Mouse (Mus musculus) megakaryocyte progenitor cell, adult 5-6 weeks (primary cell): ENCODE results near the gene Ggta1. TPM values are rescaled to one million over a fixed set of nuclear protein-coding genes. Genes with fewer than 3 reads are reported as not detected.

Experiments
- ATAC-seq: replicated peaks from 2 replicates; pipeline ENCODE4 v1.8.0; 2016; ENCODE audit warnings: mild to moderate bottlenecking, moderate TSS enrichment, inconsistent platforms; ENCODE audit not compliant: poor library complexity
- total RNA-seq, 2 experiments: library from RNA; stranded (forward) in 1 of 2; stranded (reverse) in 1 of 2; fragments of 157-497, 149-512 nt in 1 of 2; fragments of 200-1000 nt in 1 of 2; gene quantifications; 2 replicates each; pipeline versions ENCODE4 v1.2.3 to v1.2.4; 2015 to 2017

Ggta1 gene
- total RNA-seq (2015) (50.8 and 54.4 TPM in 2 replicates), total RNA-seq (2017) (72.0 and 77.3 TPM in 2 replicates)

DNA sequence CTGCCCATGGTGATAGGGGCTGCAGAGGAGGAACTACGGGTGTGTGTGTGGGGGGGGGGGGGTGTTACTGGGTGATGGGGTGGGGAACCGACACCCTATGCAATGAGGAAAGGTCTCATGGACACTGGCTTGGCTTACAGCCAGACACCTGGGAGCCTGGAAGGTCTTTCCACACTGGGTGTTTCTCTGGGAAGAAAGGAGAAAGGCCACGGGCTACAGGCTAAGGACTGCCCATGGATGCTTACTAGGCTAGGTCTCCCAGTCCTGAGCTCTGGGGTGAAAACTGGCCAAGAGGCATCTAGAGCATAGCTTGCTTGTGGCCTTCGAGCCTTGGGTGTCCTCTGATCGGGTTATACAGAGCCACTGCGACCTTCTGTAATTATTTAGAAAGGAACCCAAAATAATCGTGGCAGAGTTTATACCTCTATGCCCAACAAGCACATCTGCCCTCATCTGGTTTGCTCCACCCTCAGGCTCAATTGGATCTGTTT, at the start of gene Ggta1:
Ggta1 (minus strand) TSS at position 441 of the 491 bp plus-strand sequence.
- no peak for ATAC-seq

DNA sequence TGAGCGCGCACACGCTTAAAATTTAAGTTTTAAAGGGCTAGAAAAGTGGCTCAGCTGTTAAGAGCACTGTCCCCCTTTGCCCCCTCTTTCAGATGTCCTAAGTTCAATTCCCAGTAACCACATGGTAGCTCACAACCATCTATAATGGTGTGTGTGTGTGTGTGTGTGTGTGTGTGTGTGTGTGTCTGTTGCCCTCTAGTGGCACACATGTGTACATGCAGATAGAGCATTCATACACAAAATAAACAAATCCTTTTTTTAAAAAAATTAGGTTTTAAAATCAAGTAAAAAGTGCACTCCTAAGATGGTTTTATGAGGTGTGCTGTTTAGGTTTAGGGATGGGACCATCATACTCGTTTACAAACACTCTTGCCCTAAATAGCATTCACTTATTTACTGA, 49.2 kb upstream of the Ggta1 start:
- peak; percentile 54; the same call in 1 of the 2 replicates for ATAC-seq

DNA sequence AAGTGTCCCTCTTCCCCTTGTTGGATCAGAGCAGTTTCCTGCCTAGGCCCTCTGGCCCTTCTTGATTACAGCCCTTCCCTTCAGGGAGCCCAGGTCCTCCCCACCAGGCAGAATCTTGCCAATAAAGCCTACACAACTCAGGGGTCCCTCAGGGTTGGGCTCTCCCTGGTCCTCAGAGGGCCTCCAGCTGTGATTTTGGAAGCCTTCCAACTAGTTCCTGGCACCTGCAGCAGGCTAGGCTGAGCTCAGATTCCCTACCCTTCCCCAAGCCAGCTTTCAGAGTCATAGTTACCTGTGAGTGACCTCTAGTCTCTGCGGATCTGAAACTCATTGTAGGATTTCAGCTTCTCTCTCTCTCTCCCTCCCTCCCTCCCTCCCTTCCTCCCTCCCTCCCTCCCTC, 47.9 kb upstream of the Ggta1 start:
- ATAC-seq = no peak

DNA sequence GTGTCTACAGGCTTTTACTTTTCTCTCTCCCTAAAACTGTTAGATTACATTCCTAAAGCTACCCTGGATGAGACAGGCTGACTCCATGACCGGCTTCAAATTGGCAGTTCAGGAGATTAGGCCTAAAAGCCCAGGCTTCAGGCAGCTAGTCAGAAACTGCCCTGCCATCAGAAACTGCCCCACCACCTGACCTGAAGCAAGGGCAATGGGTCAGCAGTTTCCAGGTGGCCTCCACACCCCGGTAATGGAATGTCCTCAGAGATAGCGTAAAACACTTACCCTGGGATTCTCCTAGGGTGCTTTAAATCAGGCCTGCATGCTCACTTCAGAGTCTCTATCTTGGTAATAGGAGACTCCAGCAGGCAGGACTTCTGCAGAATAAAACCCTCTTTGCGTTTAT, 46.9 kb upstream of the Ggta1 start:
- ATAC-seq = no peak

DNA sequence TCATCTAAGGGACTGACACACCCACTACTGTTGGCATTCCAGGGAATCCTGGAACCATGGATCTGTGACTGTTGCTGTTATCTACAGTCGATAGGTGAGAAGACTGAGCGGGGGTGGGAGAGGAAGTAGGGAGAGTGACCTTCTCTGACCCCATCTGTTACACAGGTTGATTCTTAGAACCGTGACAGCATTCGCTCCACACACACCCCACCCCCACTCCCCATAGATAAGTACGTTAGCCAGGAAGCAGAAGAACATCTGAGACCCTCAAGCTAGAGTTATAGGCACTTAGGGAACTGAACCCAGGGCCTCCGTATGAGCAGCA, 46.3 kb upstream of the Ggta1 start:
- no peak for ATAC-seq

DNA sequence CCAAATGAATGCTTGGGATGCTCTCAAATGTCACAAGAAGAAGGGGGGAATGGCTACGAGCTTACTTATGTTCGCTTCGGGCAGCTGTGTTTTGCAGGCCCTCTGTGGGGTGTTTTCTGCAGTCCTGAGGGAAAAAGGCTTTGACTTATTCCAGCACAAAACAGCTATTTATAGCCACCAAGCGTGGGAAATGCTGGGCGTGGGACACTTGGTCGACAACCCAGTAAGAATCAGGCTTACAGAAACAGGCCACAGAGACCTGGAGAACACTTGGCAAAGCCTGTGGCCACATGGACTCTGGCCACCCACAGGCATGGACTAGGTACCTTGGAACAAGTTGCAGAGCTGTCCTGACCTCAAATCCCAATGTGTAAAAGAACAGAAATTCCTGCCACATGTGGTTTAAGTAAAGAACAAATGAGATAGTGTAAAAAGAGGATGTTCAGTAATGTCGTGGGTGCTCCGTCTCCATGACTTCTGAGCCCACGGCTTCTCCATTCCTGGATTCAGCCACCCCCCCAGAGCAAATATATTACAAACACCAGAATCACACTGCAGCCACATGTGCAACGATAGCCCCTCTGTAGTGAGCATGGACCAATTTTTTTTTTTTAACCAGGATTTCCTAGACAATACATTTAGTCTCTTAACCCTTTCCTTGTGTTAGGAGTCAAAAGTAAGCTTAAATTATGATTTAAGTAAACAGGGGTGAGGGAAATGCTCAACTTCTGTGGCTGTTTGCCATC, 45.7 kb upstream of the Ggta1 start:
- ATAC-seq = no peak

DNA sequence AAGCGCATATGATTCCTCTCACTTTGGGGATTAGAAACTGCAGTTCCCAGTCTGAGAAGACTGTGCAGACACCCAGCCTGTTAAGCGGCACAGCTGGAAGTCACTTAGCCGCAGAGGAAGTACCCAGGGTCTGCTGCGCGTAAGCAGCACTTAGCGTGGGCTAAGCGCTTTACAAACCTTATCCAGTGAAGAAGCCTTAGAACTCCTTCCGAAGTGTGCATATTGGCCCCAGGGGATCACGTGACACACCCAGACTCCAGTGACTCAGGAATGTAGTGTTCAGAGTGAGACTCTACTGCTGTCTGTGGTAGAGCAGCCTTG, 44.1 kb upstream of the Ggta1 start:
- peak; percentile 35 for ATAC-seq

DNA sequence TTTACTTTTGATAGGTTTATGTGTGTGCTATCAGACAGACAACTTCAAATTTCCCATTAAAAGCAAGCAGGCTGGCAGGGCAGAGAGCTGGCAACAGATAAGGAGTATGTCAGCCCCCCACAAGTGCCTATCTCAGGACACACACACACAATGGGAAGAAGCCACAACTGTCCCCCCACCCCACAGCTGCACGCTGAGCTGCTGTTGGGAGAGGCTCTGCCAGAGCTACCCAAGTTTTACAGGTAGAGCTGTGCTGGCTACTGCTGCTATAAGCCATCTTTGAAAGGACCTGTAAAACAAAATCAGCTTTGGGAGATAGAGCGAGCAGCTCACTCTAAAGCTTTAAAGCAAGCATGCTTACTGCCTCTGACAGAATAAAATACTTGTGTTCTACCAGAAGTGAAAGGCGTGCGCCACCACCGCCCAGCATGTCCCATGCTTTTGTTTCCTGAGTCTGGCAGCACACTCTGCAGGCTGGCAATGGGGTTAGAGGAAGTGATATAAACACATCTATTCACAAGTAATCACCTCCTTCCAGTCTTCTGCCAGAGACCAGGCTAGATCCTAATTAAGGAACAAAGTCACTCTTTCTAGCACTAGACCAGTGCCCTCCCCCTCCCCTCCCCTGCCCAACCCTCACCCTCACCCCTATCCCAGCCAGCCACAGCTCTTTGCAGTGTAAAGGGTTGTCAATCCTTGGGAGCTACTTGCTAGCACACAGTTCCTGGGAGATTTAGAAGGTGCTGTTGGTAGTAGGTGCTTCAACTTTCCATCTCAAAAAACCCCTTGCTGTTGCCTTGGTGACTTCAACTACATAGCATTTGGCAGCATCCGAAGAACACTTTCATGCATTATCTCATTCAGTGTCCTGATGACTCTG, 43.5 kb upstream of the Ggta1 start:
- ATAC-seq = peak; percentile 63

DNA sequence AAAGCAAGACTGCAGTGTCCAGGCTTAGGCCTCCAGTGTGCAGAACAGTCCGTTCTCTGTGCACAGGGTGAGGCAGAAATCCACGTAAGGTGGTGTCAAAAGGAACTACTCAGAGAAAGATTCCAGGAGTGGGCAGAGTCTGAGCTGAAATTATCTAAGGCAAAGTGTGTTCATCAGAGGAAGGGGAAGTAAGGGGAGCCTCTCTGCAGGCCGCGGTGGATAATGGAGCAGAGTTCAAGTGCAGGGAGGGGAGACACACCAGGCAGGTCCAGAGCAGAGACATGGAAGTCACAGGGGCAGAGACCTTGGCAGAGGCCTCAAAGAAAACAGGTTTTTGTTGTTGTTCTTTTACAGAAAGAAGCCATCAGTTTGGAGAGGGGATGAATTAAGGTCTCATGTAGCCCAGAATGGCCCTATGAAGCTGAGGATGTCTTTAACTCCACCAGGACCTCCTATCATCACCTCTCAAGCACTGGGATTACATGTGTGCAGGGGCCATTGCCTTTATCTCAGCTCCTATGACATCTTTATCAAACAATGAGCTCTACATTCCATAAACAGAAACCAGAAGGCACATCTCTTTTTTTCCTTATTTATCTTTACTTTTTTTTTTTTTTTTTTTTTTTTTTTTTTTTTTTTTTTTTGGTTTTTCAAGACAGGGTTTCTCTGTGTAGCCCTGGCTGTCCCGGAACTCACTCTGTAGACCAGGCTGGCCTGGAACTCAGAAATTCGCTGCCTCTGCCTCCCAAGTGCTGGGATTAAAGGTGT, 42.7 kb upstream of the Ggta1 start:
- no peak for ATAC-seq

DNA sequence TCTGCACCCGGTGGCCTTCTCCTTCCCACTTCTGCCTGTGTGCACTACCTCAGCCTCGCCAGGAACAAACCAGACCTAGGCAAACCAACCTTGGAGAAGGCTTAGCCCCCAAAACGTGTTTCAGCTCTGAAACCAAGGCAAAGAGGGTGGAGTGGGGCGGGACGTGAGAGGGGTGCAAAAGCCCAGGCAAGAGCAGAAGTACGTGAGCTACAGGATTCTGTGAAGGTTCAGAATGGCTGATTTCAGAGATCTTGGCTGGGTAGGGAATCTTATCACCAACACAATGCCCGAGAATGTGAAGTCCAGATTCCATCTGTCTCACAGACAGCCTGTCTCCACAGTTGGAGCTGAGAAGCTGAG, 41.4 kb upstream of the Ggta1 start:
- ATAC-seq = 0 out of 2 replicates have a peak, but pooled peaks have one; percentile 0

DNA sequence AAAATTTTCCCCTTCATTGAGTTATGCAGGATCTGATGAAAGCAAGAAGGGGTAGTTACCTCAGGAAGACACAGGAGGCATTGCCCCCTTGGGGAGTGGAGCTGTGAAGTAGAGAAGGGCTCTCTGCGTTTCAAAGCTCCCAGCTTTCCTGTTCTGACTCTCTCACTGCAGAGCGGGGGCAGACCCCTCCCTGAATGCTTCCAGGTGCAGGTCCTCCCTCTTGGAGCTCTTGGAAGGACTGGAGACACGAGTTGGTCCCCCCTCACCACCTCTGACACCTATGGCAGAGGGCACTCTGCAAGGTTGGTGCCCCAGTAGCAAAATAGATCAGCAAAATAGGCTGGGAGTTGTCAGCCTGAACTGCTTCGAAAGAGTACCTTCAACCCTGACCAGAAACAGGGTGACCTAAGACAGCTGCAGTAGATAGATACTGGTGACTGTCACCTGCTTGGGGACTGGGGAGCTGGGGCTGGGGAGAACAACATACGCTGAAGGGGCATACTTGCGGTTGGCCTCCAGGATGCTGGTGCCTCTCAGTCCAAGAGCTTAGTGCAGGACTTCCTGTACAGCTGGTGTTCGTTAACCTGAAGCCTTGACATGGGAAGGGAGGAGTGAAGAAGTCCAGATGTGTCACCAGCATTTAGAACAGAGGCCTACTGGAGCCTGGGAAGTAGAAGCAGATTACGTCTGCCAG, 40.8 kb upstream of the Ggta1 start:
- ATAC-seq = peak; percentile 50

DNA sequence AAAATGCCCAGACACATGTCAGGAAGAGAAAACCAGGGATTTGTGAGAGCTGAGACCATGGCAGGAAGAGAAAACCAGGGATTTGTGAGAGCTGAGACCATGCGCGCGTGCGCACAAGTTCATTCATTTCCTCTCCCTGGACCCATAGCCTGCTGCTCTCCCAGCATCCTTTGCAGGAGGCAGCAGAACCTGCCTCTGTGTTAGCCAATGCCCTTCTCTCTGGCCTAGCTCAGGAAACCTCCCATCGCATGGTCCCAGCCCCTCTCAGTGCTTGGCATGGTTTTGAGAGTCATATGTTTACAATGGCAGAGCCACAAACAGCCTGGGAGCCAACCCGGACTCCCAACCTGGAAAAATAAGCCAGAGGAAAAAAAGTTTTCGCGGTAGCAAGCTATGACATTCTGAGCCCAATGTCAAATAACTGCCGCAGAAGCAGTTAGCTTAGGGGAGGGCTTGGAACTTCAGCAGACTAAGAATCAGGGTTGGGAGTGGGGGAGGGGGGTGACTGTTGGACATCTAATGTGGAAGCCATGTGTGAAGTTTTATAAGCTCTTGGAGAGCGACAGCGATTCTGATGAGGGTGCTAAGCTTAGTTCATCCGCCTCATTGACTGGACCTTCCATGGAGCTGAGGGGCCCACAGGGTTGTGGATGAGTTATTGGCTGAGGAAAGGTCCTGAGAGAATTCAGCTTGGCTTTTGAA, 40.1 kb upstream of the Ggta1 start:
- no peak for ATAC-seq

DNA sequence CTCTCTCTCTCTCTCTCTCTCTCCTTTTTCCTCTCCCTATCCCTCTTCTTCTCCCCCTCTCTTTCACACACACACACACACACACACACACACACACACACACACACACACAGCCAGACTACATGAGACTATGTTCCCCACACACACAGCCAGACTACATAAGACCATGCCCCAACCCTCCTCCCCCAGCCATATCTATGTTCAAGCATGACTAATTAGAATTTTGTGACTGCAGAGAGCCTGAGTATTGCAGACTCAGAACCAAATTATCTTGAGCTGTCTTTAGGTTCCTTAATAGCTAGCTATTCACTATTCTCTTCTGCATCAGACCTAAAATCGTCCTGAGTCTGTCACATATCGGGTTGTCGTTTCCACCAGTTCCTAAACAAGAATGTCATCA, 39.5 kb upstream of the Ggta1 start:
- ATAC-seq = no peak

DNA sequence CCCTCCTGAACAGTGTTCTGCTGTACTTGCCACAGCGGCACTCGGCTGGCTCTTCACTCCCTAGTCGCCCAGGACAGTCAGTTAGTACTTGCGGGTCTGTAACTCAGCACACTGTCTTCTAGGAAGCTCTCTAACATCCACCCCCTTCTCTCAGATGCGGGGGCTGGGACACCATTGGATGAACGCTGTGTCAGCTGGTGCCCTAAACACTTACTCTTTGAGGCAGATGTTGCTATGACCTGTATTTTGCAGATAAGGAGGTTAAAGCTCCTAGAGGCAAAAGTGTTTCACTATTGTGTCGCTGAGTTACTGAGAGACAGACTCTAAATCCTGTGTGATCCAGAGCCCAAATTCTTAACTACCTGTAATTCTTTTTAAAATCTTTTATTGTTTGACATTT, 36.4 kb upstream of the Ggta1 start:
- peak; percentile 30 for ATAC-seq

DNA sequence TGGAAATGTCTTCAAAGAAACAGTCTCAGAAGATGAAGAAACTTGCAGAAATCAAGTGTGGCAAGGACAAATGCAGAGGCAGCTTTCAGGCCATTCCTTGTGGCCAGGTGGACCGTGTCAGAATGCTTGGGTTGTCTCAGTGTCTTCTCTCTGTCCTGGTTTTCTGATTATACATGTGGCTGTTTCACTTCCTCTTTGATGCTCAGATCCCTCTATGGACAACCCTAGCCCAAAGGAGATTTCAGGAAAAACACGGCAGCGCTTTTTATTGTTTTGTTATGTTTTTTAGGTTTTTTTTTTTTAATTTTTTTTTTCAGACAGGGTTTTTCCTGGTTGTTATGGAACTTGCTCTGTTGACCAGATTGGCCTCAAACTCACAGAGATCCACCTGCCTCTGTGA, 35.9 kb upstream of the Ggta1 start:
- no peak for ATAC-seq

DNA sequence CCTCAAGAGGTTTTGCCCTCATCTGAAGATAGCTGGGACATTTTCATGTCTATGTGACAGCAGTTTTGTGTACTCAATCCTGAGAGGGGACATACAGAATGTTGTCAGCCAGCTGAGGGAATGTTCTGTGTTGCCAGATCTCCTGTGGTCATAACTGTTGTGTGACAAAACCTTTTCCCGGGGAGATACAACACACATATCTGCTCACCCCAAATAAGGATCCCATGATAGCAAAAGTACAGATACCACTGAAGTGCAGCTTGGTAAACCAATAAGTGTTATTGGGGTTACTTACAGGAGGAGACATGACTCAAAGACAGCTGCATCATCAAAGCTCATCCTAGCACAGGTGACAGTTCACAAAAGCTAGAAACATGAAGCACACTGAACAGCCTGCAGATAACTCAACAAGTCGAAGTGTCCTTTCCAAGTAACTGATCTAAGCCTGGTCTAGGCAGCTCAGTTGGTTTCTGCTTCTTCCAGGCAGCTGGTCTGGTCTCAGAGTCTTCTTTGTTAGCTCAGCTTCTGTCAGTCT, 34.7 kb upstream of the Ggta1 start:
- ATAC-seq = no peak

DNA sequence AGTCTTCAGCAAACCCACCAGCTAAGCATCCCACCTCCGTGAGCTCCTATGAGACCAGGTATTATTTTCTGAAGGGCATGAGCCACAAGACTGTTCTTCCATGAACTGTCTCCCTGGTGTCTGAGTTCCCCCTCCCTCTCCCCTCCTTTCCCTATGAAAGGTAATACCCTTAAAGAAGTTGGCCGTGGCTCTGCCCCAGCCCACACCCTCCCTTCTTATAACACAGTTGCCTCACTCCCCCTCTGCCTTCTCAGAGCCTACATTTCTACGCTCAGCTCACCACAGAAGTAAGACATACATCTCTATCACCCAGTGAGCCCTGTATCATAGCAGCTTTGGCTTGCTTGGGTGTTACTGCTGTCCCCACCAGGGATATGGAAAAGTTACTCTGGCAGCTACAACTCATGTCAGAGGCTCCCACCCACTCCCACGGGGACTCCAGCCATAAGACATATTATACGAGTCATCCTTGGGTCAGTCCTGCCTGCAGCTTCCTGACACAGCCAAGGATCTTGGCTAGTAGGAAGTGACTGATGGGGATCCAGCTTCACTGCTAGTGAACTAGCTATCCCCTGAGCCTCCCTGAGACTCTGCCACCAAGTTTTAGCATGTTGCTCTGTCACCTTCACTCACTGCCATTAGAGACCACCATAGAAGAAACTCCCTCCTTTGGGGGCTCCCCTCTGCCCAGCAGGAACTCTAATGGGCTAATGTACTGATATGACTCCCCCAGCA, 33.4 kb upstream of the Ggta1 start:
- ATAC-seq = peak; percentile 26

DNA sequence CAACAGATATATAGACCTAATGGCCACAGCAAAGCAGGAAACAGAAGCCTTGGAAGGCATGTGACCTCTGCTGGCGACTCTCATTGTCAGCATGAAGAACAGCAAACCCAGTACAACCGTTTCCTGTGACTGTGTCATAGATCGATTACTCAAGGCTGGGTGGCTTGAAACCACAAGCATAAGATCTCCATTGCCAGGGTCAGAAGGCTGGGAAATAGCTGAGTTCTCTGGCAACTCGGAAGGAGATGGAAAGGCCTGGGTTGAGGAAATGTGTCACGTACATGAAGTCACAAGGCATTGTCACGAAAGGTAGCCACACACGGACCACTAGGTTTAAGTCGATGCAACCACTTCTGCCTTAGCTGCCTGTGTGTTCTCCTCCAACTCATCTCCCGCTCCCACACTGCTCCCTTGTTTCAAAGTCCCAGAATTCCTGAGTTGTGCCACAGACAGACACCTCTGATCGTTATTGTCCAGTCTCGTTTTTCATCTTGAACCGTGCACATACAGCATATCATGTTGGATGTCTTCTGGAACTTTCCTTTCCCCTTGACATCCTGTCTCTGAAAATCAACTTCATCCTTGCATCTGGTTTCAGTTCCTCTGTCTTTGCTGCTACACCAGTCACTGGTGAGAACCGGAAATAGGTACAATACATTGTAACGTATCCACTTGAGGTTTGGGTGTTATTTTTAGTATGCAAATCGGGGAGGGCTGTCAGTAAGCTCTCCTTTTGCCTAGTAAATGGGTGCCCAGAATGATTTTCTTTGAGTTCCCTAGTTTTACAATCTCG, 32.7 kb upstream of the Ggta1 start:
- ATAC-seq = peak; percentile 62

DNA sequence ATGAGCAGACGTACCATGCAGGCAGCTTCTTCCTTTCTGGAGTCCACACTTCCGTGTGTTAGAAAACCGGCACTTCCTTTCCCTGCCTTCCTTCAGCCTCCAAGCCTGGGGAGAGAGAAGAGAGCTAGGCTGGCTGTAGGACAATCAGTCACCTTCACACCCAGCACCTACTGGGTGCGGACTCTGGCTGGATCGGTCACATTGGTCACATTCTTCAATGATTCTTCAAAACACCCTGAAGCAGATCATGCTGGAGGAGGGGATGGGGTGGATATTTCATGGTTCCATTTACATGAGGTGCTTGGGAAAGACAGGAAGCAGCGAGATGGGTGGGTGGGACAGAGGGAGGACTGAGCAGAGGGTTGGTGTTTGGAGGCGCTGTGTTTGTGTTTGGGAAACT, 30.5 kb upstream of the Ggta1 start:
- ATAC-seq = no peak
